Mouse (Mus musculus): ENCODE data around the gene Grsf1. TPM values are rescaled to one million over a fixed set of nuclear protein-coding genes. Genes with fewer than 3 reads are reported as not detected.

Gene Grsf1
- polyA plus RNA-seq, 1 experiment = 15.9 TPM

- Histone ChIP-seq H3K9me3 (no peaks in the 10 kb centered on the region), H3K36me3 (replicated peaks; ENCODE audit: low read length) (peaks cover 79% of the 10 kb centered on the region), H3K4me1 (0 out of 2 replicates have a peak, but pooled peaks cover 3% of the 10 kb centered on the region), H3K4me3 (replicated peaks) (no peak overlapping the region), H3K27me3 (replicated peaks) (no peaks in the 10 kb centered on the region)
- TF ChIP-seq GATA1 (IDR thresholded peaks at IDR 0.05; ENCODE audit: borderline replicate concordance, low read length) (no peak), FLI1 (IDR thresholded peaks at IDR 0.05; ENCODE audit: low read length) (no peak)
Measured at GRCm38 (mm10) chr5:88644901-88645300, 31.1 kb downstream of the Grsf1 start.

DNA sequence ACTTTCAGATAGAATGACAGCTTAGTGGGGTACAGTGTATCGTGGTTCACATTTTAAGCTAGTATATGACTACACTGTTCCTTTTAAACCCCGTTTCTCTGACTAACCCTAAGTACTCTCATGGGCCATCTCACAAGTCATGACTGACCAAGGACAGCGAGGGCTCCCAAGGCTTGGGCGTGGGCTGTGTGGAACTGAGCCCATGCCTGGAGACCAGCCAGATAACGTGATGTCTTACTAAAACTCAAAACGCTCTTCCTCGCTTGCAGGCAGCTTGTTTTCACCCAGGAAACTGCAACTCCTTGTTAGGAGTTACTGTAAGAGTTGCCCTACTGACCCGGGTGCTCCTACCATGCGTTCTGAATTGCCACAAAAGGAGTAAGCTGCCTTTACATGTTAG is 32.5 kb downstream of the Grsf1 start:
- TF ChIP-seq GATA1 (IDR thresholded peaks at IDR 0.05; ENCODE audit: borderline replicate concordance, low read length) (no peak), FLI1 (IDR thresholded peaks at IDR 0.05; ENCODE audit: low read length) (no peak)
- no peaks in the 10 kb centered on the region for H3K9me3 ChIP-seq
- H3K4me3 ChIP-seq (replicated peaks) = no peak overlapping the region
- peaks cover 73% of the 10 kb centered on the region for H3K36me3 ChIP-seq (replicated peaks; ENCODE audit: low read length)
- H3K27me3 ChIP-seq (replicated peaks) = no peaks in the 10 kb centered on the region
- H3K4me1 ChIP-seq = 0 out of 2 replicates have a peak, but pooled peaks cover 3% of the 10 kb centered on the region

DNA sequence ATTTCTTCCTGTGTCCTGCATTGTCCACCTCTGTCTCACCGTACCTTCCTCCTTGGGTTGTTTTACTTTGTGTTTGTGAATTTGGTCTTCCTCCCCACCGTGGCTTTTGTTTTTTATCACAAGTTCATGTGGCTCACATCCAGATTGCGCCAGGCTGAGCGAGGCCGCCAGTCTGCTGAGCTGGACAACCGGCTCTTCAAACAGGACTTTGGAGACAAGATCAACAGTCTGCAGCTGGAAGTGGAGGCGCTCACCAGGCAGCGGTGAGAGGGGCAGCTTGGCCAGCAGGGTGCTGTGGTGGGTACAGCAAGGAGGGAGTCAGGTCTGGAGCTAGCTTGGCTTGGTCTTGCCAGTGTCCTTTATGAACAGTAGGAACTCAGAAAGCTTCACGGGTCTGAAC is 33.2 kb downstream of the Grsf1 start:
- Histone ChIP-seq H3K27me3 (replicated peaks) (no peaks in the 10 kb centered on the region), H3K4me1 (0 out of 2 replicates have a peak, but pooled peaks cover 3% of the 10 kb centered on the region), H3K4me3 (replicated peaks) (no peak overlapping the region), H3K36me3 (replicated peaks; ENCODE audit: low read length) (peaks cover 68% of the 10 kb centered on the region), H3K9me3 (no peaks in the 10 kb centered on the region)
- TF ChIP-seq FLI1 (IDR thresholded peaks at IDR 0.05; ENCODE audit: low read length) (no peak), GATA1 (IDR thresholded peaks at IDR 0.05; ENCODE audit: borderline replicate concordance, low read length) (no peak)

DNA sequence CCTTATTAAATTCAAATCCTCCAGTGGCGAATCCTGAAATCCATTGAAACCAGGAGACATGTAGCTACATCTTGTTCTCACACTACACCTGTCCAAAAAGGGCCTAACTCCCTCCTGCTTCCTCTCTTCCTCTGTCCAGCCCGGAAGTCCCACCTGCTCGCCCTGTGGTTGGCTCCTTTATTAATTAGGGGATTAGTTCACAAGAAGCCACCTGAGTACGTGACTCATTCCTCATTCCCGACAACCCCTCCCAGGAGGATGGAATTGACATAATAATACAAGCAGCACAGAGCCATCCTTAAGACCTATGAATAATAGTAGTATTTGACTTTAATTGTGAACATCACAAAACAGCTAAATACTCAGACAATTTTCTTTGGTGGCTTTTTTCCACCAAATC is 41.9 kb downstream of the Grsf1 start:
- Histone ChIP-seq H3K9me3 (no peaks in the 10 kb centered on the region), H3K27me3 (replicated peaks) (no peaks in the 10 kb centered on the region), H3K36me3 (replicated peaks; ENCODE audit: low read length) (peaks cover 61% of the 10 kb centered on the region), H3K4me3 (replicated peaks) (no peak overlapping the region), H3K4me1 (peaks cover 15% of the 10 kb centered on the region)
- TF ChIP-seq GATA1 (IDR thresholded peaks at IDR 0.05; ENCODE audit: borderline replicate concordance, low read length) = no peak
- TF ChIP-seq FLI1 (IDR thresholded peaks at IDR 0.05; ENCODE audit: low read length) = no peak

DNA sequence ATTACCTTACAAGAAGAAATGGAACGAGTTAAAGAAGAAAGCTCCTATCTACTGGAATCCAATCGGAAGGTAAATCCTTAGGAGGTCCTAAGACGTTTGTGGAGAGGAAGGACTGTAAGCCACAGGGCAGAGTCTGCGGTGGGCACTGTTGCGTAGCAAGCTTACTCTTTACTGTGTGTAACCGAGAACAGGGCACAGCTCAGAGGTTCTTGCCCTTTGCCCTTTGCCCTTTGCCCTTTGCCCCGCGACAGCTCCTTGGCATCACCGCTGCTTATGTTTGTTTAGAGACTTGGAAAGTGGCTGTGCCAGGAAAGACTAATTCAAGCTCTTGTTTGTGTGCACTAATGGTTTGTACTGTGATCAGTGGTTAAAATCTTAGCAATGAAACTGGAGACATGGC is 43.5 kb downstream of the Grsf1 start:
- Histone ChIP-seq H3K4me3 (replicated peaks) (no peak overlapping the region), H3K36me3 (replicated peaks; ENCODE audit: low read length) (peaks cover 70% of the 10 kb centered on the region), H3K27me3 (replicated peaks) (no peaks in the 10 kb centered on the region), H3K9me3 (no peaks in the 10 kb centered on the region), H3K4me1 (peaks cover 21% of the 10 kb centered on the region)
- TF ChIP-seq FLI1 (IDR thresholded peaks at IDR 0.05; ENCODE audit: low read length) = no peak
- TF ChIP-seq GATA1 (IDR thresholded peaks at IDR 0.05; ENCODE audit: borderline replicate concordance, low read length) = no peak

DNA sequence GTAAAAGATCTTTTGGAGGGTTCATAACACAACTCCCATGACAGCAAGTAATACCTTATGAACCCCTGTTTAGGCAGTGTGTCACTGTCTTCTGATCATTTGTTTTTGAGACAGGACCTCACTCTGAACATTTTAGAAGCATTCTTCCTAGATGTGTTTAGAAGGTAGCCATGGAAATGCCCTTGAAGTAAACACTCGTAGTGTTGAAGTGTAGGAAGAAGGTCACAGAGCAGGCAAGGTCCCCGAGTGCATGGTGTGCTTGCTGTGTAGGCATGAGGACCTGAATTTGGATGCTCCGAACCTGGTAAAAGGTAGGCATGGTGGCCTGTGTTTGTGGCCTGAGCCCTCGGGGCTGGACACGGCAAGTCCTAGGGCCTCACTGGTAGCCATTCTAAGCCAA is 44.4 kb downstream of the Grsf1 start:
- H3K27me3 ChIP-seq (replicated peaks) = no peaks in the 10 kb centered on the region
- H3K4me1 ChIP-seq = peaks cover 21% of the 10 kb centered on the region
- no peak for TF ChIP-seq GATA1 (IDR thresholded peaks at IDR 0.05; ENCODE audit: borderline replicate concordance, low read length)
- no peak for TF ChIP-seq FLI1 (IDR thresholded peaks at IDR 0.05; ENCODE audit: low read length)
- no peak overlapping the region for H3K4me3 ChIP-seq (replicated peaks)
- H3K9me3 ChIP-seq = no peaks in the 10 kb centered on the region
- peaks cover 64% of the 10 kb centered on the region for H3K36me3 ChIP-seq (replicated peaks; ENCODE audit: low read length)

GRCm38 (mm10) chr5:88630883-88631282 is 45.1 kb downstream of the Grsf1 start:
- no peaks in the 10 kb centered on the region for H3K27me3 ChIP-seq (replicated peaks)
- H3K4me1 ChIP-seq = peaks cover 21% of the 10 kb centered on the region
- H3K9me3 ChIP-seq = no peaks in the 10 kb centered on the region
- H3K4me3 ChIP-seq (replicated peaks) = peak overlapping the region; percentile 72
- TF ChIP-seq FLI1 (IDR thresholded peaks at IDR 0.05; ENCODE audit: low read length) = no peak
- TF ChIP-seq GATA1 (IDR thresholded peaks at IDR 0.05; ENCODE audit: borderline replicate concordance, low read length) = no peak
- H3K36me3 ChIP-seq (replicated peaks; ENCODE audit: low read length) = peaks cover 66% of the 10 kb centered on the region

DNA sequence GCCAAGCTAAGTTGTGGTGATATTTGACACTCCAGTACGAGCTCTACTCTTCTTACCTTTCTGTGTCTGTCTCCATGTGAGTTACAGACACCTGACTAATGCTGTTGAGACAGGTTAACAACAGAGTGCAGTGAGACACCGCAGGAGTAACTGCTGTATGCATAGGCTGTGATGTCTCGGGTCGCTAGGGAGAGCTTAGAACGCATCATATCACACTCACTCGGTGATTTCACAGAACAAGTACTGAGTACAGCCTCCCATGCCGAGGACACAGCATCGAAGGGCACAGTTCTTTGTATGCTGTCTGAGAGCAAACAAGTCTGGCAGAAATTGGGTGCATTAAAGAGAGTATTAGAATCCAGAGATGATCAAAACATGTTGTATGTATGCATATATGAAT is 46.0 kb downstream of the Grsf1 start:
- H3K9me3 ChIP-seq = no peaks in the 10 kb centered on the region
- no peak for TF ChIP-seq GATA1 (IDR thresholded peaks at IDR 0.05; ENCODE audit: borderline replicate concordance, low read length)
- TF ChIP-seq FLI1 (IDR thresholded peaks at IDR 0.05; ENCODE audit: low read length) = no peak
- H3K27me3 ChIP-seq (replicated peaks) = no peaks in the 10 kb centered on the region
- H3K4me3 ChIP-seq (replicated peaks) = peak overlapping the region; percentile 42
- peaks cover 21% of the 10 kb centered on the region for H3K4me1 ChIP-seq
- H3K36me3 ChIP-seq (replicated peaks; ENCODE audit: low read length) = peaks cover 59% of the 10 kb centered on the region

- Histone ChIP-seq H3K4me1 (peaks cover 21% of the 10 kb centered on the region), H3K9me3 (no peaks in the 10 kb centered on the region), H3K27me3 (replicated peaks) (no peaks in the 10 kb centered on the region), H3K36me3 (replicated peaks; ENCODE audit: low read length) (peaks cover 51% of the 10 kb centered on the region), H3K4me3 (replicated peaks) (no peak overlapping the region)
- TF ChIP-seq FLI1 (IDR thresholded peaks at IDR 0.05; ENCODE audit: low read length) (no peak), GATA1 (IDR thresholded peaks at IDR 0.05; ENCODE audit: borderline replicate concordance, low read length) (no peak)
Measured at GRCm38 (mm10) chr5:88629125-88629524, 46.8 kb downstream of the Grsf1 start.

DNA sequence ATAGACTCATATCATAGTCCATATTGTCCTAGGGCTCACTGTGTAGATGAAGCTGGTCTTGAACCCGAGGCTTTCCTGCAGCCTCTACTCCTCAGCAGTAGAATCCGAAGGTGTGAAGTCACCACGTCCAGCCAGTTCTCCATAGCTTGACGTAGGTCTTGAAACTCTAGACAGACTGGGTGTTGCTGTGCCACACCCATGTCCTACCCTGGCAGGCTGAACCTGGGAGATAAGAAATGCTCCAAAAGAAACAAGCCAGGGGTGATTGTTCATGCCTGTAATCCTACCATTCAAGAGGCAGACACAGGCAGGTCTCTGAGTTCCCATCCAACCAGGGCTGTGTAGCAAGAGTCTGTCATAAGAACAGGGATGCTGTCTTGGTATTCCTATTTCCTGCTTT is 48.4 kb downstream of the Grsf1 start:
- Histone ChIP-seq H3K9me3 (no peaks in the 10 kb centered on the region), H3K27me3 (replicated peaks) (no peaks in the 10 kb centered on the region), H3K36me3 (replicated peaks; ENCODE audit: low read length) (peaks cover 37% of the 10 kb centered on the region), H3K4me1 (peaks cover 21% of the 10 kb centered on the region), H3K4me3 (replicated peaks) (no peak overlapping the region)
- no peak for TF ChIP-seq GATA1 (IDR thresholded peaks at IDR 0.05; ENCODE audit: borderline replicate concordance, low read length)

GRCm38 (mm10) chr5:88616988-88617387 is 59.0 kb downstream of the Grsf1 start:
- H3K4me3 ChIP-seq (replicated peaks) = no peak overlapping the region
- TF ChIP-seq FLI1 (IDR thresholded peaks at IDR 0.05; ENCODE audit: low read length) = no peak
- TF ChIP-seq GATA1 (IDR thresholded peaks at IDR 0.05; ENCODE audit: borderline replicate concordance, low read length) = no peak
- peaks cover 58% of the 10 kb centered on the region for H3K36me3 ChIP-seq (replicated peaks; ENCODE audit: low read length)
- peaks cover 5% of the 10 kb centered on the region for H3K4me1 ChIP-seq
- H3K9me3 ChIP-seq = no peaks in the 10 kb centered on the region
- no peaks in the 10 kb centered on the region for H3K27me3 ChIP-seq (replicated peaks)

All from megakaryocyte, embryonic 14.5 days (primary cell).